Mouse (Mus musculus): ENCODE measurements around the gene Fen1. TPM values are rescaled to one million over a fixed set of nuclear protein-coding genes. Genes with fewer than 3 reads are reported as not detected.

Fen1 gene
- 2.6 and 18.8 TPM in 2 replicates for polyA plus RNA-seq (2012; ENCODE audit: insufficient read depth, low replicate concordance)

- no peaks in the 10 kb centered on the region for H3K9me3 ChIP-seq
- H3K27me3 ChIP-seq (replicated peaks), result no peaks in the 10 kb centered on the region
- peaks cover 66% of the 10 kb centered on the region for H3K36me3 ChIP-seq (replicated peaks; ENCODE audit: low read length)
- H3K4me1 ChIP-seq, result peaks cover 46% of the 10 kb centered on the region
- TF ChIP-seq FLI1 (IDR thresholded peaks at IDR 0.05; ENCODE audit: low read length) (peak; percentile 65), GATA1 (IDR thresholded peaks at IDR 0.05; ENCODE audit: borderline replicate concordance, low read length) (no peak)
- peak within 1 kb of the TSS; percentile 93 for H3K4me3 ChIP-seq (replicated peaks)
Measured at GRCm38 (mm10) chr19:10203848-10204615, at the start of gene Fen1, which contains the start of gene Tmem258. TSS of gene Fen1 (minus strand) at chr19:10204169. TSS of gene Tmem258 (plus strand) at chr19:10204014.

- no peak for TF ChIP-seq FLI1 (IDR thresholded peaks at IDR 0.05; ENCODE audit: low read length)
- TF ChIP-seq GATA1 (IDR thresholded peaks at IDR 0.05; ENCODE audit: borderline replicate concordance, low read length), result no peak
- H3K4me3 ChIP-seq (replicated peaks), result no peak overlapping the region
- H3K27me3 ChIP-seq (replicated peaks), result peaks cover 95% of the 10 kb centered on the region
Measured at GRCm38 (mm10) chr19:10248128-10248527, 44.2 kb upstream of the Fen1 start.

DNA sequence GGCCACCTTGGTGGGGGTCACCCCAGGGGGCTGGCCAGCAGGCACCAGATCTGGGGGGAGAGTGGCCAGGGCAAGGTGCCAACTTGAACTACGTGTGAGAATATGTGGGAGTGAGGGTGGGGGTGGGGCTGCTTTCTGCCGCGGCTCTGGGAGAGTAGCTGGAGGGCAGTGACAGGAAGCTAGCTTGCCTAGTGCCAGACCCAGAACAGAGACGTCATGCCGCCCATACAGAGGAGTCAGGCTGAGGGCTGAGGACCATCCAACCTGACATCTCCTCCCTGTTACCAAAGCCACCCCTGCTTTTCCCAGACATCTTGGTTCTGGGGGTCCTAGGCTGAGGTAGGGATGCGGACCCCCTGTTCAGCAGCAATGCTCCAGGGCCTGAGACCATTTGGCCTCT is 43.2 kb upstream of the Fen1 start:
- Histone ChIP-seq H3K9me3 (no peaks in the 10 kb centered on the region), H3K4me1 (peaks cover 9% of the 10 kb centered on the region), H3K4me3 (replicated peaks) (no peak overlapping the region), H3K27me3 (replicated peaks) (peaks cover 94% of the 10 kb centered on the region), H3K36me3 (replicated peaks; ENCODE audit: low read length) (no peaks in the 10 kb centered on the region)
- no peak for TF ChIP-seq GATA1 (IDR thresholded peaks at IDR 0.05; ENCODE audit: borderline replicate concordance, low read length)
- TF ChIP-seq FLI1 (IDR thresholded peaks at IDR 0.05; ENCODE audit: low read length), result no peak

More at GRCm38 (mm10) chr19:10248128-10248527, 44.2 kb upstream of the Fen1 start:
- H3K36me3 ChIP-seq (replicated peaks; ENCODE audit: low read length), result no peaks in the 10 kb centered on the region
- H3K4me1 ChIP-seq, result peaks cover 9% of the 10 kb centered on the region
- no peaks in the 10 kb centered on the region for H3K9me3 ChIP-seq

GRCm38 (mm10) chr19:10244183-10244582 is 40.2 kb upstream of the Fen1 start:
- TF ChIP-seq FLI1 (IDR thresholded peaks at IDR 0.05; ENCODE audit: low read length) (no peak), GATA1 (IDR thresholded peaks at IDR 0.05; ENCODE audit: borderline replicate concordance, low read length) (no peak)
- Histone ChIP-seq H3K36me3 (replicated peaks; ENCODE audit: low read length) (no peaks in the 10 kb centered on the region), H3K4me1 (peaks cover 23% of the 10 kb centered on the region), H3K27me3 (replicated peaks) (peaks cover 91% of the 10 kb centered on the region), H3K4me3 (replicated peaks) (no peak overlapping the region), H3K9me3 (no peaks in the 10 kb centered on the region)

DNA sequence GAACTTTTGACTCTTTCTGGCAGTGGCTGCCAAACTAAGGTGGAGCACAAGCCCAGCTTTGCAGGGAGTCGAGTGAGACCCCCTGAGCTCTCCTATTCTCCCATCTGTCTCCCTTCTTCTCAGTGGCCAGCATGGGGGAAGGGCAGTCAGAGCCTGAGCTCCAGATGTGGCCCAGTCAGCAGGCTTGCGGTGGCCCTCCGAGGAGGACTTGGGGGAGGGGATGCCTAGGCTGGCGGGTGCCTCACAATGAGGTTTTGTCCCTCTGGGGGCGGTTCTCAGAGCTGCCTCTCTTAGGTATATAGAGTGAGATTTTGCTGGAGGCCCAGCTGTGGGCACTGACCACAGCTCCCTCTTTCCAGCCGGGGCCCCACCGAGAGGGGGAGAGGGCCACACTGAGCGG is 38.9 kb upstream of the Fen1 start:
- H3K4me1 ChIP-seq, result peaks cover 32% of the 10 kb centered on the region
- H3K27me3 ChIP-seq (replicated peaks), result peaks cover 92% of the 10 kb centered on the region
- no peaks in the 10 kb centered on the region for H3K36me3 ChIP-seq (replicated peaks; ENCODE audit: low read length)
- no peak for TF ChIP-seq GATA1 (IDR thresholded peaks at IDR 0.05; ENCODE audit: borderline replicate concordance, low read length)
- TF ChIP-seq FLI1 (IDR thresholded peaks at IDR 0.05; ENCODE audit: low read length), result no peak
- no peaks in the 10 kb centered on the region for H3K9me3 ChIP-seq
- no peak overlapping the region for H3K4me3 ChIP-seq (replicated peaks)

DNA sequence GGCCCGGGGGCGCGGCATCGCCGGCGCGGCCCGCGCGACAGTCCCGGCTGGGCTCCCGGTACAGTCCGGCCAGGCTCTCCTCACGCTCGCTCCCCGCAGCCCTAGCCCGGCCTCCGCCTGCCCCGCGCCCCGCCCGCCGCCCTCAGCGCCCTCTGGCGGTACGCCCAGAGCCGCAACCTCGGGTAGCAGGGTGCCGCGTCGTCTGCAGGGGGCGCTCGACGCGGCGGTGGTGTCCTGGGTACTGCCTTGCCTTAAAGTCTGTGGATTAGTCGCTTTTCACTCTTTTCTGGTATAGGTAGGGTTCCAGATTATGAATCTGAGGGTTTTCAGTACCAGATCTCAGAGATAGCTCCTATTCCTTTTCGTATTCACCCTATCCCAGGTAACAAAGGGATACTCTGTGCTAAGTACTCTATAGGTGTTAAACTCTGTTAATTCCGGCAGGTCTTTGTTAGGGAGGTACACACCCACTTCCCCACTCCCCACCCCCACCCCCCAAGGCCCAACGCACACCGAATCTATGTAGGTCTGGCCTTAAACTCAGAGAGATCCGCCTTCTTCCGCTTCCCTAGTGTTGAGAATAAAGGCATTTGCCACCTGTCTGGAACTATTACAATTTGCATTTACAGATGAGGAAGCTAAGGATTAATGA is 36.8 kb upstream of the Fen1 start, which contains the start of gene Myrf:
Gene Myrf, minus strand, starts transcription at position 95 of the 652 bp plus-strand sequence.
- peak within 1 kb of the TSS; percentile 90 for H3K4me3 ChIP-seq (replicated peaks)
- H3K27me3 ChIP-seq (replicated peaks), result peaks cover 93% of the 10 kb centered on the region

GRCm38 (mm10) chr19:10239975-10240653 is 36.1 kb upstream of the Fen1 start:
- no peaks in the 10 kb centered on the region for H3K36me3 ChIP-seq (replicated peaks; ENCODE audit: low read length)
- H3K9me3 ChIP-seq, result no peaks in the 10 kb centered on the region
- peaks cover 93% of the 10 kb centered on the region for H3K27me3 ChIP-seq (replicated peaks)
- peak overlapping the region; percentile 90 for H3K4me3 ChIP-seq (replicated peaks)
- TF ChIP-seq GATA1 (IDR thresholded peaks at IDR 0.05; ENCODE audit: borderline replicate concordance, low read length) (no peak), FLI1 (IDR thresholded peaks at IDR 0.05; ENCODE audit: low read length) (no peak)
- H3K4me1 ChIP-seq, result peaks cover 23% of the 10 kb centered on the region

More for the DNA sequence above, 36.8 kb upstream of the Fen1 start, which contains the start of gene Myrf:
- no peaks in the 10 kb centered on the region for H3K9me3 ChIP-seq
- TF ChIP-seq FLI1 (IDR thresholded peaks at IDR 0.05; ENCODE audit: low read length), result no peak
- no peak for TF ChIP-seq GATA1 (IDR thresholded peaks at IDR 0.05; ENCODE audit: borderline replicate concordance, low read length)
- no peaks in the 10 kb centered on the region for H3K36me3 ChIP-seq (replicated peaks; ENCODE audit: low read length)
- peaks cover 23% of the 10 kb centered on the region for H3K4me1 ChIP-seq

- TF ChIP-seq GATA1 (IDR thresholded peaks at IDR 0.05; ENCODE audit: borderline replicate concordance, low read length), result no peak
- no peak for TF ChIP-seq FLI1 (IDR thresholded peaks at IDR 0.05; ENCODE audit: low read length)
- Histone ChIP-seq H3K27me3 (replicated peaks) (peaks cover 94% of the 10 kb centered on the region), H3K36me3 (replicated peaks; ENCODE audit: low read length) (no peaks in the 10 kb centered on the region), H3K9me3 (no peaks in the 10 kb centered on the region), H3K4me1 (peaks cover 23% of the 10 kb centered on the region), H3K4me3 (replicated peaks) (no peak overlapping the region)
Measured at GRCm38 (mm10) chr19:10239419-10239818, 35.5 kb upstream of the Fen1 start.

GRCm38 (mm10) chr19:10238477-10238876 is 34.5 kb upstream of the Fen1 start:
- H3K4me1 ChIP-seq, result peaks cover 23% of the 10 kb centered on the region
- no peaks in the 10 kb centered on the region for H3K9me3 ChIP-seq
- TF ChIP-seq FLI1 (IDR thresholded peaks at IDR 0.05; ENCODE audit: low read length), result no peak
- no peak for TF ChIP-seq GATA1 (IDR thresholded peaks at IDR 0.05; ENCODE audit: borderline replicate concordance, low read length)
- H3K4me3 ChIP-seq (replicated peaks), result no peak overlapping the region
- H3K36me3 ChIP-seq (replicated peaks; ENCODE audit: low read length), result no peaks in the 10 kb centered on the region
- H3K27me3 ChIP-seq (replicated peaks), result peaks cover 94% of the 10 kb centered on the region
